Mouse (Mus musculus) MEL-GATA-1-ER (cell line): ENCODE data around the gene Haus5.

Experiments
- DNase-seq: peaks from one replicate; pipeline ENCODE4 v3.0.0-alpha.2; 2012; ENCODE audit warnings: low read depth; ENCODE audit errors: extremely low read depth

Haus5 gene

DNA sequence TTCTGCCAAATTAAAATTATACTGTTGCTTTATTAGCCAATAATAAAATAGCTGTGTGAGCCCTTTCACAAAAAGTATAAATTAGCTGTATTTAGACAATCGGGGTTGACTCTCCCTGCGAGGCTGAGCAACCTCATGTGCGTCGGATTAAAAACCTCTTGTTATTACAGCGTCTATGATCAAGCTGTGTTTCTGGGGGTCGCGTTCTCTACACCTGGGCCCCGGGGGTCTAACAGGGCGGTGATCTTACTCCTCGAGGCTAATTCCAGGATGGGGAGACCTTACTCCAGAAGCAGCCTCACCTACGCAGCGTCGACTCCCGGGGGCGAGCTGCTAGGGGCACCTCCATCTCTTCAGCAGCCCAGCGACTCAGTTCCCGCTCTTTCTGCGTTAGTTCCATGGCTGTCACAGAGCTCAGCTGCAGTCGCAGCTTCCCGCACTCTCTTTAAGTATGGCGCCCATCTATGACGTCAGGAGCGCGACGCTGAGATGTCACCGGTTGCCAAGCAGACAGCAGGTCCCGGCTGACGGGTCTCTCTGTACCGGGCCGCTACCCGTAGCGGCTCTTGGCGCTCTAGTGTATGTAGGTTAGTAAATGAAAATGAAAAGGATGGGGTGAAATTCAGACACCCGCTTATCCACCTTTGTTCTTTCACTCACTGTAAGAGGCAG is at the start of gene Haus5:
TSS of gene Haus5 (minus strand) at position 466 of the 672 bp plus-strand sequence.
- DNase-seq, result peak; percentile 88

- DNase-seq, result no peak
Measured at GRCm38 (mm10) chr7:30711942-30712341, 47.1 kb upstream of the Haus5 start, which contains the start of gene Atp4a. TSS of gene Atp4a (plus strand) at chr7:30712209.

GRCm38 (mm10) chr7:30707441-30707840 is 42.6 kb upstream of the Haus5 start:
- no peak for DNase-seq

GRCm38 (mm10) chr7:30706214-30706882 is 41.6 kb upstream of the Haus5 start:
- DNase-seq, result no peak

GRCm38 (mm10) chr7:30698589-30698988 is 33.8 kb upstream of the Haus5 start, which contains the start of gene 2200002J24Rik:
TSS of gene 2200002J24Rik (plus strand) at chr7:30698926.
- peak; percentile 90 for DNase-seq

DNA sequence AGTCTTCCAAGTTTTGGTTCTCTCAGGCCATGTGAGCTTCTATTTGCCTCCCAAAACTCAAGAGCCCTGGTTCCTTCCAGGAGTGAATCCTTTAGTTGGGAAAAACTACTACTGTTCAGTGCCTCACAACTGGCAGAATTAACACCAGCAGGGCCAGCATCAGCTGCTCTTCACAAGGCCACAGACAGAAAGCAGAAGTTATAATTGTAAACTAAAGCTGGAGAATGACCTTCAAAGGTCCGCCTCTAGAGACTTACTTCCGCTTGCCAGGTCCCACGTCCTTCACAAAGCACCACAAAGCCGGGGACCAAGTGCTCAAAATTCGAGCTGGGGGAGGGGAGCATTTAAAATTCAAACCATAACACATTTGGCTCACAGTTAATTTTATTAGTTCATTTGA is 33.3 kb upstream of the Haus5 start:
- peak; percentile 75 for DNase-seq

- no peak for DNase-seq
Measured at GRCm38 (mm10) chr7:30688325-30688724, 23.5 kb upstream of the Haus5 start.

DNA sequence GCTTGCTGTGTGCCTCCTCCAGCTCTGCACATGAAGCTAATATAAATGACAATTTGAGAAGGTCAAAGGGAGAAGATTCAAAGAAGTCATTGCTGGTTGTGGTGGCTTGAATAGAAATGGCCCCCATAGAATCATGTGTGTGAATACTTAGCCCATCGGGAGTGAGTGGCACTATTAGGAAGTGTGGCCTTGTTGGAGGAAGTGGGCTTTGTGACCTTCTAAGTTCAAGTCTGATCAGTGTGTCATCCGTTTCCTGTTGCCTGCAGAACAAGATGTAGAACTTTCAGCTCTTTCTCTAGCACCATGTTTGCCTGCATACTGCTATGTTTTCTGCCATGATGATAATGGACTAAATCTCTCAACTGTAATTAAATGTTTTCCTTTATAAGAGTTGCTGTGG is 18.6 kb upstream of the Haus5 start:
- no peak for DNase-seq

DNA sequence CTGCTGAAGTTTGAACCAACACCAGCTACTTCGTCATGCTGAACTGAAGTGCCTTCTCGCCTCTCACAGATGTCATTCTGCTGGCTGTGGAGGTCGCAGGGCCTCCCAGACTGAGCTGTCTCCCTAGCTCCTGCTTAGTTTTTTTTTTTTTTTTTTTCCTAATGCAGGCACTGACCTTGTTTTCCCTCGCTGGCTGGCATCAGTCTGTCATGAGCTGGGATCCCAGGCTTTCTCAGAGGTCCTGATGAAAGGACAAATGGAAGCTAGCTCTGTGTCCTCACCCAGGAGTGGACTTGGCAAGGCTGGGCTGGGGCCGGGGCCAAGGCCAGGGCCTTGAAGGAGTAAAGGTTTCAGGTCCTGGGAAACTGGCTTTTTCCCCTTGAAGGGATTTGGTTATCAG is 17.1 kb upstream of the Haus5 start:
- no peak for DNase-seq

DNA sequence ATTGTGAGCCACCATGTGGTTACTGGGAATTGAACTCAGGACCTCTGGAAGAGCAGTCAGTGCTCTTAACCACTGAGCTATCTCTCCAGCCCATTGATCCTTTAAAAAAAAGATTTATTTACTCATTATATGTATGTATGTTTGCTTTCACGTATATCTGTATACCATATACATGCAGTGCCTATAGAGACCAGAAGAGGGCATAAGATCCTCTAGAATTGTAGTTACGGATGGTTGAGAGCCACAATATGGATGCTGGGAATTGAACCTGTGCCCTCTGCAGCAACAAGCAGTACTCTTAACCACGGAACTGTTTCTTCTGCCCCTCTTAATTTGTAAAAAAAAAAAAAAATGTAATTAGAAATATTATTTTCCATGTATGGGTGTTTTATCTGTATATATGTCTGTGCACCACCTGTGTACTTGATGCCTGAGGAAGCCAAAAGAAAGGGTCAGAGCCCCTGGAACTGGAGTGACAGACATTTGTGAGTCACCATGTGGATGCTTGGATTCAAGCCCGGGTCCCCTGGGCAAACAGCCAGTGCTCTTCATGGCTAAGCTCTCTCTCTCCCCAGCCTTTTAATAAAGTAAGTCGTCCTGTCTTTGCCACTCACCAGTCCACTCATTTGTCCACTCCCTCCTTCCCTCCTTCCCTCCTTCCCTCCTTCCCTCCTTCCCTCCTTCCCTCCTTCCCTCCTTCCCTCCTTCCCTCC is 13.6 kb upstream of the Haus5 start:
- DNase-seq, result peak; percentile 9

GRCm38 (mm10) chr7:30671480-30671879 is 6.7 kb upstream of the Haus5 start, which contains the start of gene Pmis2:
TSS of gene Pmis2 (minus strand) at chr7:30671605.
- no peak for DNase-seq

GRCm38 (mm10) chr7:30669229-30669628 is 4.4 kb upstream of the Haus5 start:
- DNase-seq, result peak; percentile 46

GRCm38 (mm10) chr7:30665321-30665720 is 527 bp upstream of the Haus5 start:
- DNase-seq, result no peak

GRCm38 (mm10) chr7:30649591-30650540 is 14.9 kb downstream of the Haus5 start, which contains the start of gene Rbm42:
TSS of gene Rbm42 (minus strand) at chr7:30650317.
- DNase-seq, result peak; percentile 98

GRCm38 (mm10) chr7:30639083-30639482 is 25.7 kb downstream of the Haus5 start:
- no peak for DNase-seq

DNA sequence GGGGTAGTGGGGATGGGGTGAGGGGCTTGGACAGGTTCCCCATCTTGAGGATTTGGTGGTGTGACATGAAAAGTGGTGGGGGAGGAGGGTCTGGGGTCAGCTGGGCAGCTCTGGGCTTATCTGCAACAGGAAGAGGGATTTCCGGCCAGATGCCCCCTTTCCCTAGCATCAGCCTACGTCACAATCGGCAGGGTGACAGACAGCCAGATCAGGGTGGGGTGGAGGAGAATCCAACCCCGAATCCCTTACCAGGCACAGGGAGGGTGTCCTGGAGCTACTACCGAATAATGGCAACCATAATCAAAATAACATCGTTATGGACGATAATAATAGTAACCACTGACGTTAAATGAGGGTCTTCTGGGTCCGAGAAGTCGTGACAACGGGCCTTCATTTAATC is 28.4 kb downstream of the Haus5 start:
- DNase-seq, result no peak

GRCm38 (mm10) chr7:30635752-30636151 is 29.0 kb downstream of the Haus5 start, which contains the start of gene Etv2:
TSS of gene Etv2 (minus strand) at chr7:30635852.
- DNase-seq, result no peak

GRCm38 (mm10) chr7:30634621-30635020 is 30.2 kb downstream of the Haus5 start:
- DNase-seq, result peak; percentile 45

- no peak for DNase-seq
Measured at GRCm38 (mm10) chr7:30633762-30634412, 30.9 kb downstream of the Haus5 start.

GRCm38 (mm10) chr7:30629013-30629412 is 35.8 kb downstream of the Haus5 start:
- no peak for DNase-seq
